Mouse (Mus musculus): ENCODE measurements around the gene Pax8. TPM values are rescaled to one million over a fixed set of nuclear protein-coding genes. Genes with fewer than 3 reads are reported as not detected.

Pax8 gene
- polyA plus RNA-seq, 1 experiment from 2014 or later, result 5.4 TPM

GRCm38 (mm10) chr2:24417106-24417505 is 58.3 kb downstream of the Pax8 start:
- no peak overlapping the region for H3K4me3 ChIP-seq (replicated peaks; ENCODE audit: low read depth, low read length)
- H3K27me3 ChIP-seq (ENCODE audit: control insufficient read depth, insufficient read depth, low read length), result no peaks in the 10 kb centered on the region
- H3K9me3 ChIP-seq (ENCODE audit: control insufficient read depth, low read length), result no peaks in the 10 kb centered on the region
- H3K4me1 ChIP-seq (ENCODE audit: control insufficient read depth, insufficient read depth, low read length), result 0 out of 2 replicates have a peak, but pooled peaks cover 2% of the 10 kb centered on the region
- H3K9ac ChIP-seq (replicated peaks; ENCODE audit: low read length), result no peak overlapping the region
- DNase-seq, result no peak
- peak; percentile 21; the same call in 1 of the 2 replicates for ATAC-seq (ENCODE audit: low FRiP score, low TSS enrichment)
- H3K27ac ChIP-seq (replicated peaks; ENCODE audit: low read depth, low read length), result no peak overlapping the region
- H3K36me3 ChIP-seq (ENCODE audit: control insufficient read depth, insufficient read depth, low read length), result no peaks in the 10 kb centered on the region
- 18% methylated on average over 2 of the region's 2 CpGs for WGBS
- no peak overlapping the region for H3K4me2 ChIP-seq (ENCODE audit: low read length)

GRCm38 (mm10) chr2:24416668-24417067 is 58.7 kb downstream of the Pax8 start:
- WGBS, result 3% methylated on average over 9 of the region's 9 CpGs
- Histone ChIP-seq H3K4me2 (ENCODE audit: low read length) (no peak overlapping the region), H3K9me3 (ENCODE audit: control insufficient read depth, low read length) (no peaks in the 10 kb centered on the region), H3K27me3 (ENCODE audit: control insufficient read depth, insufficient read depth, low read length) (no peaks in the 10 kb centered on the region), H3K4me3 (replicated peaks; ENCODE audit: low read depth, low read length) (no peak overlapping the region), H3K36me3 (ENCODE audit: control insufficient read depth, insufficient read depth, low read length) (no peaks in the 10 kb centered on the region), H3K4me1 (ENCODE audit: control insufficient read depth, insufficient read depth, low read length) (0 out of 2 replicates have a peak, but pooled peaks cover 2% of the 10 kb centered on the region), H3K9ac (replicated peaks; ENCODE audit: low read length) (no peak overlapping the region), H3K27ac (replicated peaks; ENCODE audit: low read depth, low read length) (no peak overlapping the region)
- peak; percentile 65 for DNase-seq
- ATAC-seq (ENCODE audit: low FRiP score, low TSS enrichment), result peak; percentile 67

DNA sequence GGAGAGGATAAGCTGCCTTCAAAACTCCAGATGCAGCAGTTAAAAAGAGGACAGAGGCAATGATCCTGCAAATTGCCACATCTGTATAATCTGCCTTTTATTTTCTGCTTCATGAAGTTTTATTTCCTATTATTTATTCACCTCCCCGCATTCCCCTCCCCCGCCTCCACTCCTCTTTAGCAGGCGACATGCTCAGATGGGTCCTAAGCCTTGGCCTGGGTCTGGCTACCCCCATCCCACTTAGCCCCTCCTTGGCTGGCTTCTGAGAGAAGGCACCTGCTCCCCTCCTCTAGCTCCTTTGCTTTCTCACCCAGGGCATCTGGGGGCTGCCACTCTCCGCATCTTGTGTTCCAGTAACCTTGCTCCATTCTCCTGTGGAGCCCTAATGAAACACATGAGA is 61.7 kb downstream of the Pax8 start:
- DNase-seq, result peak; percentile 13
- no peaks in the 10 kb centered on the region for H3K9me3 ChIP-seq (ENCODE audit: control insufficient read depth, low read length)
- H3K27ac ChIP-seq (replicated peaks; ENCODE audit: low read depth, low read length), result no peak overlapping the region
- no peak overlapping the region for H3K9ac ChIP-seq (replicated peaks; ENCODE audit: low read length)
- ATAC-seq (ENCODE audit: low FRiP score, low TSS enrichment), result no peak
- H3K4me3 ChIP-seq (replicated peaks; ENCODE audit: low read depth, low read length), result no peak overlapping the region
- H3K4me1 ChIP-seq (ENCODE audit: control insufficient read depth, insufficient read depth, low read length), result 0 out of 2 replicates have a peak, but pooled peaks cover 2% of the 10 kb centered on the region
- no peak overlapping the region for H3K4me2 ChIP-seq (ENCODE audit: low read length)
- no peaks in the 10 kb centered on the region for H3K27me3 ChIP-seq (ENCODE audit: control insufficient read depth, insufficient read depth, low read length)
- 62% methylated on average over 4 of the region's 4 CpGs for WGBS
- H3K36me3 ChIP-seq (ENCODE audit: control insufficient read depth, insufficient read depth, low read length), result no peaks in the 10 kb centered on the region

GRCm38 (mm10) chr2:24413172-24413571 is 62.2 kb downstream of the Pax8 start:
- Histone ChIP-seq H3K27ac (replicated peaks; ENCODE audit: low read depth, low read length) (no peak overlapping the region), H3K4me1 (ENCODE audit: control insufficient read depth, insufficient read depth, low read length) (0 out of 2 replicates have a peak, but pooled peaks cover 2% of the 10 kb centered on the region), H3K4me3 (replicated peaks; ENCODE audit: low read depth, low read length) (no peak overlapping the region), H3K27me3 (ENCODE audit: control insufficient read depth, insufficient read depth, low read length) (no peaks in the 10 kb centered on the region), H3K36me3 (ENCODE audit: control insufficient read depth, insufficient read depth, low read length) (no peaks in the 10 kb centered on the region), H3K4me2 (ENCODE audit: low read length) (no peak overlapping the region), H3K9ac (replicated peaks; ENCODE audit: low read length) (no peak overlapping the region), H3K9me3 (ENCODE audit: control insufficient read depth, low read length) (no peaks in the 10 kb centered on the region)
- DNase-seq, result no peak
- WGBS, result 77% methylated on average over 3 of the region's 3 CpGs
- ATAC-seq (ENCODE audit: low FRiP score, low TSS enrichment), result no peak

- no peaks in the 10 kb centered on the region for H3K27me3 ChIP-seq (ENCODE audit: control insufficient read depth, insufficient read depth, low read length)
- H3K4me3 ChIP-seq (replicated peaks; ENCODE audit: low read depth, low read length), result no peak overlapping the region
- H3K36me3 ChIP-seq (ENCODE audit: control insufficient read depth, insufficient read depth, low read length), result no peaks in the 10 kb centered on the region
- 2% methylated on average over 2 of the region's 2 CpGs for WGBS
- H3K9me3 ChIP-seq (ENCODE audit: control insufficient read depth, low read length), result no peaks in the 10 kb centered on the region
- ATAC-seq (ENCODE audit: low FRiP score, low TSS enrichment) (peak; percentile 55; the same call in 1 of the 2 replicates), DNase-seq (peak; percentile 87)
- H3K9ac ChIP-seq (replicated peaks; ENCODE audit: low read length), result no peak overlapping the region
- H3K27ac ChIP-seq (replicated peaks; ENCODE audit: low read depth, low read length), result no peak overlapping the region
- no peak overlapping the region for H3K4me2 ChIP-seq (ENCODE audit: low read length)
- peaks cover 2% of the 10 kb centered on the region; the same call in 1 of the 2 replicates for H3K4me1 ChIP-seq (ENCODE audit: control insufficient read depth, insufficient read depth, low read length)
These were observed 66.2 kb downstream of the Pax8 start for GRCm38 (mm10) chr2:24409166-24409565.

- 17% methylated on average over 4 of the region's 4 CpGs for WGBS
- H3K9me3 ChIP-seq (ENCODE audit: control insufficient read depth, low read length), result no peaks in the 10 kb centered on the region
- H3K9ac ChIP-seq (replicated peaks; ENCODE audit: low read length), result no peak overlapping the region
- DNase-seq (peak; percentile 28), ATAC-seq (ENCODE audit: low FRiP score, low TSS enrichment) (peak; percentile 12; the same call in 1 of the 2 replicates)
- no peaks in the 10 kb centered on the region for H3K36me3 ChIP-seq (ENCODE audit: control insufficient read depth, insufficient read depth, low read length)
- no peak overlapping the region for H3K4me3 ChIP-seq (replicated peaks; ENCODE audit: low read depth, low read length)
- H3K27ac ChIP-seq (replicated peaks; ENCODE audit: low read depth, low read length), result no peak overlapping the region
- no peaks in the 10 kb centered on the region; the same call in 1 of the 2 replicates for H3K4me1 ChIP-seq (ENCODE audit: control insufficient read depth, insufficient read depth, low read length)
- no peak overlapping the region for H3K4me2 ChIP-seq (ENCODE audit: low read length)
- H3K27me3 ChIP-seq (ENCODE audit: control insufficient read depth, insufficient read depth, low read length), result no peaks in the 10 kb centered on the region
These were observed 67.5 kb downstream of the Pax8 start for GRCm38 (mm10) chr2:24407701-24408485.

- 13% methylated on average over 23 of the region's 23 CpGs for WGBS
- Histone ChIP-seq H3K4me1 (ENCODE audit: control insufficient read depth, insufficient read depth, low read length) (no peaks in the 10 kb centered on the region; the same call in 1 of the 2 replicates), H3K9me3 (ENCODE audit: control insufficient read depth, low read length) (no peaks in the 10 kb centered on the region)
These were observed 69.9 kb downstream of the Pax8 start for GRCm38 (mm10) chr2:24405345-24406012.

DNA sequence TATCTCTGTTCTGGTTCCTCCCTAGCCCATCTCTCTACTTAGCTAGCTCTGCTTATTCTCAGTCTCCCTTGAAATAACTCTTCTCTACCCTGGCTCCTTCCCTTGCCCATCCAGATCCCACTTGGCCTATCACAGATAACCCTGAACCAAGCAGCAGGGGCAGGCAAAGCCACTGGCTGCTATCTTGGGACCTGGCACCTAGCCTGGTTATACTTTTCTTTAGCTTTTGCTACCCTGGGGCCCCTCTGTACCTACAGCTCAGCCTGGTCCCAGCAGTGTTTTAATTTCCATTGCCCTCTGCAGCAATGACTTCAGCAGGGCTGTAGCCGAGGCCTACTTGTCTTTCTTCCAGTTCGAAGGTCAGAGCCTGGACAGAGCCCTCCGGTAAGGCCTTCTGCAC is 74.7 kb downstream of the Pax8 start:
- H3K9me3 ChIP-seq (ENCODE audit: control insufficient read depth, low read length), result no peaks in the 10 kb centered on the region
- H3K9ac ChIP-seq (replicated peaks; ENCODE audit: low read length), result no peak overlapping the region
- no peak overlapping the region for H3K27ac ChIP-seq (replicated peaks; ENCODE audit: low read depth, low read length)
- no peak for DNase-seq
- H3K36me3 ChIP-seq (ENCODE audit: control insufficient read depth, insufficient read depth, low read length), result no peaks in the 10 kb centered on the region
- ATAC-seq (ENCODE audit: low FRiP score, low TSS enrichment), result no peak
- no peaks in the 10 kb centered on the region for H3K27me3 ChIP-seq (ENCODE audit: control insufficient read depth, insufficient read depth, low read length)
- no peaks in the 10 kb centered on the region; the same call in 1 of the 2 replicates for H3K4me1 ChIP-seq (ENCODE audit: control insufficient read depth, insufficient read depth, low read length)
- no peak overlapping the region for H3K4me2 ChIP-seq (ENCODE audit: low read length)
- 91% methylated on average over 3 of the region's 3 CpGs for WGBS
- no peak overlapping the region for H3K4me3 ChIP-seq (replicated peaks; ENCODE audit: low read depth, low read length)

More at GRCm38 (mm10) chr2:24405345-24406012, 69.9 kb downstream of the Pax8 start:
- H3K4me2 ChIP-seq (ENCODE audit: low read length), result peak overlapping the region; percentile 52
- DNase-seq, result peak; percentile 88
- no peaks in the 10 kb centered on the region for H3K36me3 ChIP-seq (ENCODE audit: control insufficient read depth, insufficient read depth, low read length)
- H3K27ac ChIP-seq (replicated peaks; ENCODE audit: low read depth, low read length), result no peak overlapping the region
- H3K27me3 ChIP-seq (ENCODE audit: control insufficient read depth, insufficient read depth, low read length), result no peaks in the 10 kb centered on the region
- ATAC-seq (ENCODE audit: low FRiP score, low TSS enrichment), result peak; percentile 67
- H3K4me3 ChIP-seq (replicated peaks; ENCODE audit: low read depth, low read length), result peak overlapping the region; percentile 12; the same call in 1 of the 2 replicates
- no peak overlapping the region for H3K9ac ChIP-seq (replicated peaks; ENCODE audit: low read length)

Measured in midbrain, embryonic 14.5 days (tissue).